Mouse (Mus musculus) stomach, postnatal 0 days (tissue): ENCODE results near the gene Sav1. TPM values are rescaled to one million over a fixed set of nuclear protein-coding genes. Genes with fewer than 3 reads are reported as not detected.

Experiments
- ATAC-seq: fragments of 200-750 bp; cut with Nextera tagmentation; 2 replicates; pipeline ENCODE4 v1.8.0; 2017; ENCODE audit not compliant: low FRiP score, low TSS enrichment
- DNase-seq: peaks from one replicate; pipeline ENCODE4 v3.0.0-alpha.2; 2016; ENCODE audit warnings: low spot score
- H3K27ac ChIP-seq: fragments of 300-500 bp; sonication (generic); replicated peaks from 2 replicates; pipeline ENCODE4 v1.5.1; 2014; ENCODE audit warnings: mild to moderate bottlenecking, control low read depth
- H3K27me3 ChIP-seq: fragments of 300-500 bp; sonication (generic); 2 replicates; pipeline ENCODE4 v1.6.1; 2014; ENCODE audit warnings: low read length; ENCODE audit not compliant: control insufficient read depth, insufficient read depth
- H3K36me3 ChIP-seq: fragments of 300-500 bp; sonication (generic); 2 replicates; pipeline ENCODE4 v1.6.1; 2014; ENCODE audit warnings: low read length, mixed read lengths; ENCODE audit not compliant: control insufficient read depth, insufficient read depth
- H3K4me1 ChIP-seq: fragments of 300-500 bp; sonication (generic); replicated peaks from 2 replicates; pipeline ENCODE4 v1.6.1; 2014; ENCODE audit warnings: antibody characterized with exemption; ENCODE audit not compliant: control insufficient read depth, insufficient read depth
- H3K4me2 ChIP-seq: fragments of 300-500 bp; sonication (generic); replicated peaks from 2 replicates; pipeline ENCODE4 v1.6.1; 2014; ENCODE audit warnings: low read depth, mild to moderate bottlenecking, control low read depth, moderate library complexity
- H3K4me3 ChIP-seq: fragments of 300-500 bp; sonication (generic); 2 replicates; pipeline ENCODE4 v1.5.1; 2014; ENCODE audit warnings: low read depth, low read length, control low read depth
- H3K9ac ChIP-seq: fragments of 300-500 bp; sonication (generic); 2 replicates; pipeline ENCODE4 v1.6.1; 2014; ENCODE audit warnings: mild to moderate bottlenecking, low read length, control low read depth, mixed read lengths
- H3K9me3 ChIP-seq: fragments of 300-500 bp; sonication (generic); 2 replicates; pipeline ENCODE4 v1.6.1; 2016; ENCODE audit warnings: low read length; ENCODE audit not compliant: control insufficient read depth
- CTCF ChIP-seq: IDR thresholded peaks from 2 replicates; pipeline ENCODE4 v1.5.1; 2016; ENCODE audit warnings: antibody characterized with exemption, low read depth, mild to moderate bottlenecking, moderate library complexity
- EP300 ChIP-seq: optimal IDR thresholded peaks from 2 replicates; pipeline ENCODE3; 2016; ENCODE audit warnings: antibody characterized with exemption
- WGBS: fragments of 180-500 bp; shearing (Covaris S2); extraction: QIAGEN DNeasy Blood & Tissue Kit; methylation state at CpG from one replicate; pipeline ENCODE4 v1.1.7; 2014; 5-methylcytosine and 5-hydroxymethylcytosine counted together
- polyA plus RNA-seq: library from polyadenylated mRNA; unstranded; fragments of >200 nt; fragmentation: Nextera tagmentation; extraction: Ambion mirVana; gene quantifications from 2 replicates; pipeline ENCODE4 v1.2.1, GENCODE M21; 2015

The Sav1 gene
- polyA plus RNA-seq, 1 experiment from 2014 or later = 4.2 TPM

- TF ChIP-seq EP300 (no peak), CTCF (no peak)
- WGBS = 16% methylated on average over 4 of the region's 4 CpGs
- peak; percentile 30 for DNase-seq
Observed at GRCm38 (mm10) chr12:69985546-69985945, 1.3 kb downstream of the Sav1 start.

GRCm38 (mm10) chr12:69982874-69983273, 3.9 kb downstream of the Sav1 start:
- WGBS = 78% methylated on average over 5 of the region's 5 CpGs
- H3K4me1 ChIP-seq = no peaks in the 10 kb centered on the region
- no peak overlapping the region for H3K4me3 ChIP-seq
- H3K4me2 ChIP-seq = no peak overlapping the region
- H3K36me3 ChIP-seq = no peaks in the 10 kb centered on the region; the same call in 1 of the 2 replicates
- ATAC-seq (no peak), DNase-seq (no peak)
- H3K9me3 ChIP-seq = no peaks in the 10 kb centered on the region
- no peak overlapping the region for H3K9ac ChIP-seq
- TF ChIP-seq CTCF (peak; percentile 60), EP300 (no peak)
- no peaks in the 10 kb centered on the region for H3K27me3 ChIP-seq
- no peak overlapping the region for H3K27ac ChIP-seq

More at GRCm38 (mm10) chr12:69985546-69985945, 1.3 kb downstream of the Sav1 start:
- Histone ChIP-seq H3K9ac (peak overlapping the region; percentile 92; the same call in 1 of the 2 replicates), H3K27ac (0 out of 2 replicates have a peak overlapping the region, but pooled peaks have one; percentile 35), H3K4me2 (peak overlapping the region; percentile 84), H3K36me3 (no peaks in the 10 kb centered on the region; the same call in 1 of the 2 replicates), H3K4me1 (no peaks in the 10 kb centered on the region), H3K27me3 (no peaks in the 10 kb centered on the region), H3K4me3 (peak overlapping the region; percentile 83), H3K9me3 (no peaks in the 10 kb centered on the region)
- no peak for ATAC-seq

- WGBS = 52% methylated on average over 9 of the region's 9 CpGs
- no peaks in the 10 kb centered on the region for H3K27me3 ChIP-seq
- H3K36me3 ChIP-seq = no peaks in the 10 kb centered on the region
- no peak overlapping the region for H3K27ac ChIP-seq
- no peak overlapping the region for H3K9ac ChIP-seq
- no peak overlapping the region for H3K4me3 ChIP-seq
- no peaks in the 10 kb centered on the region for H3K4me1 ChIP-seq
- ATAC-seq (no peak), DNase-seq (no peak)
- TF ChIP-seq EP300 = no peak
- TF ChIP-seq CTCF = no peak
- no peak overlapping the region for H3K4me2 ChIP-seq
- H3K9me3 ChIP-seq = no peaks in the 10 kb centered on the region
Observed at GRCm38 (mm10) chr12:69977376-69977998, 9.3 kb downstream of the Sav1 start.

- Histone ChIP-seq H3K4me3 (no peak overlapping the region), H3K36me3 (no peaks in the 10 kb centered on the region), H3K27ac (no peak overlapping the region), H3K9me3 (no peaks in the 10 kb centered on the region), H3K4me1 (no peaks in the 10 kb centered on the region), H3K9ac (no peak overlapping the region), H3K4me2 (no peak overlapping the region), H3K27me3 (no peaks in the 10 kb centered on the region)
- TF ChIP-seq CTCF = no peak
- TF ChIP-seq EP300 = no peak
- ATAC-seq (no peak), DNase-seq (no peak)
- WGBS = 68% methylated on average over 6 of the region's 6 CpGs
Observed at GRCm38 (mm10) chr12:69976688-69977087, 10.1 kb downstream of the Sav1 start.

- Histone ChIP-seq H3K4me2 (no peak overlapping the region), H3K36me3 (peaks cover 6% of the 10 kb centered on the region; the same call in 1 of the 2 replicates), H3K4me3 (no peak overlapping the region), H3K9ac (no peak overlapping the region), H3K27me3 (no peaks in the 10 kb centered on the region), H3K27ac (no peak overlapping the region), H3K4me1 (no peaks in the 10 kb centered on the region), H3K9me3 (no peaks in the 10 kb centered on the region)
- DNase-seq (no peak), ATAC-seq (no peak)
- TF ChIP-seq CTCF (no peak), EP300 (no peak)
Observed at GRCm38 (mm10) chr12:69973666-69974065, 13.1 kb downstream of the Sav1 start.

GRCm38 (mm10) chr12:69968154-69968553, 18.6 kb downstream of the Sav1 start:
- WGBS = 64% methylated on average over 5 of the region's 5 CpGs
- ATAC-seq = no peak
- DNase-seq = no peak
- Histone ChIP-seq H3K4me2 (no peak overlapping the region), H3K36me3 (peaks cover 12% of the 10 kb centered on the region; the same call in 1 of the 2 replicates), H3K9me3 (no peaks in the 10 kb centered on the region), H3K4me3 (no peak overlapping the region), H3K4me1 (no peaks in the 10 kb centered on the region), H3K27me3 (no peaks in the 10 kb centered on the region), H3K27ac (no peak overlapping the region), H3K9ac (no peak overlapping the region)
- no peak for TF ChIP-seq CTCF
- no peak for TF ChIP-seq EP300
